Mouse (Mus musculus): ENCODE measurements around the gene Mpg.
A peak's percentile ranks its signal among the peaks of the same experiment; 100 is the strongest.

Gene Mpg

GRCm38 (mm10) chr11:32265117-32265738 is 38.9 kb downstream of the Mpg start:
- DNase-seq: no peak

GRCm38 (mm10) chr11:32266194-32266593 is 39.9 kb downstream of the Mpg start:
- DNase-seq: no peak

GRCm38 (mm10) chr11:32266776-32267175 is 40.5 kb downstream of the Mpg start:
- DNase-seq: no peak

- DNase-seq: peak; percentile 95
These were observed 41.0 kb downstream of the Mpg start, which contains the start of gene Nprl3 for GRCm38 (mm10) chr11:32267188-32267884. Gene Nprl3 (minus strand): TSS chr11:32267707.

- DNase-seq: peak; percentile 37
These were observed 41.7 kb downstream of the Mpg start for GRCm38 (mm10) chr11:32267964-32268363.

- no peak for DNase-seq
These were observed 42.6 kb downstream of the Mpg start for GRCm38 (mm10) chr11:32268952-32269351.

GRCm38 (mm10) chr11:32271178-32271577 is 44.9 kb downstream of the Mpg start:
- DNase-seq: no peak

GRCm38 (mm10) chr11:32276347-32276746 is 50.0 kb downstream of the Mpg start, which contains the start of gene Hba-x:
Gene Hba-x (plus strand): TSS chr11:32276400.
- DNase-seq: no peak

GRCm38 (mm10) chr11:32277736-32278457 is 51.6 kb downstream of the Mpg start:
- no peak for DNase-seq

- no peak for DNase-seq
These were observed 52.2 kb downstream of the Mpg start for GRCm38 (mm10) chr11:32278458-32278957.

- no peak for DNase-seq
These were observed 54.3 kb downstream of the Mpg start for GRCm38 (mm10) chr11:32280646-32281045.

- DNase-seq: no peak
These were observed 55.3 kb downstream of the Mpg start for GRCm38 (mm10) chr11:32281416-32282144.
